9 mouse cellular contexts compared by ENCODE assay signal in genomic region chr8:115021731-115022130, GRCm38 (mm10).
A peak's percentile ranks its signal among the peaks of the same experiment; 100 is the strongest.
DNase-seq lines count a peak whose midpoint lies in the region.
"Had no signal": no experiment of that assay in that cellular context is flagged by ENCODE, and none has a peak within 500 bp of the region (broad histone marks: within the 10 kb centered on the region; RNA-seq: fewer than 3 reads in every experiment).

No protein-coding gene starts in this region.

- peak; percentile 61 to 75 for DNase-seq in adrenal gland, adult (ENCODE audit: inconsistent age in 2 of 2, low spot score in 1 of 2)
- no peak for DNase-seq in adrenal gland, postnatal 25 days
- peak; percentile 28 for DNase-seq in adrenal gland, adult 8-10 months
- no peak for DNase-seq in adrenal gland, adult 18-20 months (ENCODE audit: low spot score in 2 of 2)
- peak; percentile 31 to 49 for DNase-seq in adrenal gland, postnatal 36 days
- DNase-seq in right cerebral cortex, adult 2 months (ENCODE audit: low spot score in 2 of 2), result no peak
- DNase-seq: B cell, adult 2 months; cerebellum, postnatal 25 days; forebrain, postnatal 0 days had no signal

Comparison
In these comparisons a context has a peak if more than half of its experiments do, and no peak if none do; other contexts are left out.
1. DNase-seq: peak in adrenal gland, adult (2 of 2), adrenal gland, adult 8-10 months (single experiment) and adrenal gland, postnatal 36 days (2 of 2); none in adrenal gland, postnatal 25 days (single experiment), adrenal gland, adult 18-20 months (0 of 2) and right cerebral cortex, adult 2 months (0 of 2).